Mouse (Mus musculus) limb, embryonic 14.5 days (tissue): ENCODE results near the gene Ldhb. TPM values are rescaled to one million over a fixed set of nuclear protein-coding genes. Genes with fewer than 3 reads are reported as not detected.

ENCODE experiments used
- ATAC-seq: fragments of 200-750 bp; cut with Nextera tagmentation; 2 replicates; pipeline ENCODE4 v1.8.0; 2017; ENCODE audit warnings: low read depth, moderate number of reproducible peaks, moderate TSS enrichment; ENCODE audit not compliant: low FRiP score
- DNase-seq: peaks from one replicate; pipeline ENCODE4 v3.0.0-alpha.2; 2015; ENCODE audit warnings: low spot score
- H3K27ac ChIP-seq: fragments of 300-500 bp; sonication (generic); replicated peaks from 2 replicates; pipeline ENCODE4 v1.5.1; 2014; ENCODE audit warnings: low read depth, mild to moderate bottlenecking, low read length, moderate library complexity, mixed read lengths
- H3K27me3 ChIP-seq: fragments of 300-500 bp; sonication (generic); 2 replicates; pipeline ENCODE4 v1.6.1; 2014; ENCODE audit warnings: low read length, mixed read lengths; ENCODE audit not compliant: control insufficient read depth, insufficient read depth
- H3K36me3 ChIP-seq: fragments of 300-500 bp; sonication (generic); 2 replicates; pipeline ENCODE4 v1.6.1; 2014; ENCODE audit warnings: mild to moderate bottlenecking, low read length, moderate library complexity, mixed read lengths; ENCODE audit not compliant: control insufficient read depth, insufficient read depth
- H3K4me1 ChIP-seq: fragments of 300-500 bp; sonication (generic); 2 replicates; pipeline ENCODE4 v1.6.1; 2014; ENCODE audit warnings: antibody characterized with exemption, low read length, mixed read lengths; ENCODE audit not compliant: control insufficient read depth, insufficient read depth
- H3K4me2 ChIP-seq: fragments of 300-500 bp; sonication (generic); replicated peaks from 2 replicates; pipeline ENCODE4 v1.6.1; 2014; ENCODE audit warnings: low read depth, mild to moderate bottlenecking, low read length, moderate library complexity; ENCODE audit not compliant: severe bottlenecking
- H3K4me3 ChIP-seq: fragments of 300-500 bp; sonication (generic); replicated peaks from 2 replicates; pipeline ENCODE4 v1.5.1; 2014; ENCODE audit warnings: low read length
- H3K9ac ChIP-seq: fragments of 300-500 bp; sonication (generic); 2 replicates; pipeline ENCODE4 v1.6.1; 2014; ENCODE audit warnings: mild to moderate bottlenecking, low read depth, low read length, moderate library complexity; ENCODE audit not compliant: severe bottlenecking
- H3K9me3 ChIP-seq: fragments of 300-500 bp; sonication (generic); 2 replicates; pipeline ENCODE4 v1.6.1; 2016; ENCODE audit warnings: low read length; ENCODE audit not compliant: control insufficient read depth
- POLR2A ChIP-seq: fragments of 200-500 bp; IDR thresholded peaks from 2 replicates; pipeline ENCODE4 v1.8.0; 2012; ENCODE audit warnings: inconsistent platforms, mild to moderate bottlenecking, moderate library complexity, borderline replicate concordance; ENCODE audit not compliant: insufficient read depth, insufficient read length; ENCODE audit errors: extremely low read depth
- WGBS: fragments of 180-500 bp; shearing (Covaris S2); extraction: QIAGEN DNeasy Blood & Tissue Kit; methylation state at CpG from one replicate; pipeline ENCODE4 v1.1.7; 2014; 5-methylcytosine and 5-hydroxymethylcytosine counted together
- polyA plus RNA-seq, 2 experiments: library from polyadenylated mRNA; depleted of rRNA in 1 of 2; stranded (reverse) in 1 of 2; unstranded in 1 of 2; fragments of >200 nt; fragmentation: Nextera tagmentation in 1 of 2; extraction: Ambion mirVana in 1 of 2; gene quantifications; 2 replicates each; pipeline versions ENCODE4 v1.2.1 to v1.2.3; 2012 to 2014

Gene Ldhb
- polyA plus RNA-seq, 2 experiments: 178 to 229 TPM

- H3K9ac ChIP-seq: no peak overlapping the region
- no peak; the same call in 1 of the 2 replicates for ATAC-seq
- 51% methylated on average over 14 of the region's 14 CpGs for WGBS
- H3K27ac ChIP-seq: 0 out of 2 replicates have a peak overlapping the region, but pooled peaks have one; percentile 19
- peak; percentile 25 for DNase-seq
- H3K4me2 ChIP-seq: peak overlapping the region; percentile 34
- no peaks in the 10 kb centered on the region; the same call in 1 of the 2 replicates for H3K4me1 ChIP-seq
- no peaks in the 10 kb centered on the region for H3K36me3 ChIP-seq
- H3K9me3 ChIP-seq: no peaks in the 10 kb centered on the region
- 0 out of 2 replicates have a peak overlapping the region, but pooled peaks have one; percentile 5 for H3K4me3 ChIP-seq
- TF ChIP-seq POLR2A: no peak
- no peaks in the 10 kb centered on the region for H3K27me3 ChIP-seq
These were observed 37.4 kb upstream of the Ldhb start for GRCm38 (mm10) chr6:142545132-142545531.

- ATAC-seq: no peak
- 77% methylated on average over 4 of the region's 4 CpGs for WGBS
These were observed 35.9 kb upstream of the Ldhb start for GRCm38 (mm10) chr6:142543648-142544047.

DNA sequence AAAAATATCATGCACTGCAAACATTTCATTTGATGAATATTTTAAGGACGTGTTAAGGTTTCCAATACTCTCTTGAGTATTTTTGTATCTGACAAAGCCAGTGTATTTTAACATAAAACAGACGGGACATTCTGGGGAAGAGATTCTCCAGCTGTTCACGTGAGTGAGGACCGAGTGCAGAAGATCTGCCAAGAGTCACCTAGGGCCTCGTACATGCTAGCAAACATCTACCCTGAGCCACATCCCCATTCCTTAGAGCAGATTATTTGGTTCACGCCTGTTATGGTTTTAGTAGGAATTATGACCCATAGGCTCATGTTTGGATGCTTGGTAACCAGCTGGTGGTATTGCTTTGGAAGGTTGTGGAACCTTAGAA lies 35.0 kb upstream of the Ldhb start:
- DNase-seq (no peak), ATAC-seq (no peak)
- no peak overlapping the region for H3K9ac ChIP-seq
- H3K36me3 ChIP-seq: no peaks in the 10 kb centered on the region
- H3K4me3 ChIP-seq: no peak overlapping the region
- no peak overlapping the region for H3K27ac ChIP-seq
- 73% methylated on average over 6 of the region's 6 CpGs for WGBS
- TF ChIP-seq POLR2A: no peak
- H3K27me3 ChIP-seq: no peaks in the 10 kb centered on the region
- no peaks in the 10 kb centered on the region; the same call in 1 of the 2 replicates for H3K4me1 ChIP-seq
- no peaks in the 10 kb centered on the region for H3K9me3 ChIP-seq
- H3K4me2 ChIP-seq: no peak overlapping the region

More at GRCm38 (mm10) chr6:142543648-142544047, 35.9 kb upstream of the Ldhb start:
- no peak for TF ChIP-seq POLR2A
- H3K9ac ChIP-seq: no peak overlapping the region
- no peak overlapping the region for H3K4me2 ChIP-seq
- H3K36me3 ChIP-seq: no peaks in the 10 kb centered on the region
- no peak overlapping the region for H3K4me3 ChIP-seq
- H3K27me3 ChIP-seq: no peaks in the 10 kb centered on the region
- H3K4me1 ChIP-seq: no peaks in the 10 kb centered on the region; the same call in 1 of the 2 replicates
- H3K27ac ChIP-seq: no peak overlapping the region
- DNase-seq: no peak
- no peaks in the 10 kb centered on the region for H3K9me3 ChIP-seq

GRCm38 (mm10) chr6:142542082-142542799 lies 34.5 kb upstream of the Ldhb start:
- H3K27ac ChIP-seq: no peak overlapping the region
- no peak overlapping the region for H3K4me3 ChIP-seq
- no peaks in the 10 kb centered on the region; the same call in 1 of the 2 replicates for H3K4me1 ChIP-seq
- H3K9ac ChIP-seq: no peak overlapping the region
- TF ChIP-seq POLR2A: no peak
- no peak overlapping the region for H3K4me2 ChIP-seq
- ATAC-seq (no peak; the same call in 1 of the 2 replicates), DNase-seq (no peak)
- WGBS: 62% methylated on average over 8 of the region's 8 CpGs
- no peaks in the 10 kb centered on the region for H3K9me3 ChIP-seq
- no peaks in the 10 kb centered on the region for H3K36me3 ChIP-seq
- H3K27me3 ChIP-seq: no peaks in the 10 kb centered on the region

DNA sequence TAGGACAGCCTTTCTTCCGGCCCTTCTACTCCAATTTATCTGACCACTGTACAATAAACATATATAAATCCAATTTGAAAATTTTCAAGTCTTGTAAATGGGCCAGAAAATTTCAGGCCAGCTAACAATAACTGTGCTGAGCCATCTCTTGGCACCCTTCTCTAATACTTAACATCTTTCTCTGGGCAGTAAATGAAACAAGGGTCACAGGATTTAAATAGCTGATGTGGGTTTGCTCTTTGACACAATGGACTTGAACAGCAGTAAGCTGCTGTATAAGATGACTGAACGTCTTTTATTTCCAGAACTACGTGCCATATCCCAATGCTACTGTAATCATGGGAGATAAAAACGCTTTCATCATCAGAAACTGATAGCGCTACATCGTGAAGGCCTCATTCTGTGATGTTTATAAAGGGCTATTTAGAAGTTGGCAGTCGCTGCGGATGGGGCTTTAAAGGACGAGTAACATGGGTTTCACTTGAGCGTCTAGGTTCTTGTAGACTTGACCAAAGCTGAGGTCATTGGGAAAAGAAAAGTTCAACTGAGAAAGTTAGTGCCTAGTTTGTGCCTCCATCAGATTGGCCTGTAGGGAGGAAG lies 32.9 kb upstream of the Ldhb start:
- Histone ChIP-seq H3K9ac (no peak overlapping the region), H3K9me3 (no peaks in the 10 kb centered on the region), H3K4me2 (no peak overlapping the region), H3K4me3 (no peak overlapping the region), H3K36me3 (no peaks in the 10 kb centered on the region), H3K4me1 (no peaks in the 10 kb centered on the region; the same call in 1 of the 2 replicates), H3K27me3 (no peaks in the 10 kb centered on the region), H3K27ac (no peak overlapping the region)
- 88% methylated on average over 10 of the region's 10 CpGs for WGBS
- DNase-seq (no peak), ATAC-seq (no peak)
- no peak for TF ChIP-seq POLR2A
